8 mouse cellular contexts compared by ENCODE assay signal in genomic region chr6:122800640-122801300, GRCm38 (mm10). TPM values are rescaled to one million over a fixed set of nuclear protein-coding genes. Genes with fewer than 3 reads are reported as not detected.
A peak's percentile ranks its signal among the peaks of the same experiment; 100 is the strongest.
DNase-seq lines count a peak whose midpoint lies in the region; ATAC-seq and TF ChIP-seq lines count a peak whose summit lies in the region.

No protein-coding gene starts in this region.

- intact Hi-C loops in left cerebral cortex, postnatal 25 days (cut with DNase I) = loop anchor here (1.0 to 5.0 kb wide), 4 partner anchors 10 to 72 kb away; partner anchors contain the start of gene Necap1
- intact Hi-C loops in left cerebral cortex, postnatal 10 days (cut with DNase I) = loop anchor here (5.0 kb wide), 1 partner anchor 58 kb away; no protein-coding TSS in a partner anchor

- H3K36me3 ChIP-seq in forebrain, postnatal 0 days (ENCODE audit: insufficient read depth) = no peaks in the 10 kb centered on the region
- H3K36me3 ChIP-seq in liver, embryonic 15.5 days (replicated peaks) = peaks cover 3% of the 10 kb centered on the region; the same call in 1 of the 2 replicates
- no peaks in the 10 kb centered on the region for H3K36me3 ChIP-seq in stomach, embryonic 15.5 days

- peaks cover 5% of the 10 kb centered on the region; the same call in 1 of the 2 replicates for H3K4me1 ChIP-seq in forebrain, postnatal 0 days (ENCODE audit: insufficient read depth)
- H3K4me1 ChIP-seq in liver, embryonic 15.5 days (replicated peaks) = peaks cover 39% of the 10 kb centered on the region
- 0 out of 2 replicates have a peak, but pooled peaks cover 8% of the 10 kb centered on the region for H3K4me1 ChIP-seq in stomach, embryonic 15.5 days

- peak overlapping the region; percentile 95 for H3K4me2 ChIP-seq in forebrain, postnatal 0 days (ENCODE audit: low read depth)
- H3K4me2 ChIP-seq in liver, embryonic 15.5 days = peak overlapping the region; percentile 99
- peak overlapping the region; percentile 99 for H3K4me2 ChIP-seq in stomach, embryonic 15.5 days

- DNase-seq in left cerebral cortex, postnatal 25 days (ENCODE audit: low spot score in 2 of 2) = peak; percentile 70 to 84
- DNase-seq in left cerebral cortex, postnatal 10 days (ENCODE audit: extremely low spot score in 1 of 2, low spot score in 2 of 2) = no peak
- peak; percentile 53 for DNase-seq in forebrain, postnatal 0 days
- no peak for DNase-seq in adrenal gland, adult 18-20 months (ENCODE audit: low spot score in 2 of 2)
- no peak for DNase-seq in retina, postnatal 1 day

- 30% methylated on average over 10 of the region's 10 CpGs for WGBS in forebrain, postnatal 0 days
- 12% methylated on average over 10 of the region's 10 CpGs for WGBS in liver, embryonic 15.5 days (ENCODE audit: insufficient replicate concordance)
- 36% methylated on average over 10 of the region's 10 CpGs for WGBS in stomach, embryonic 15.5 days

- peak overlapping the region; percentile 82; the same call in 1 of the 2 replicates for H3K27ac ChIP-seq in forebrain, postnatal 0 days (ENCODE audit: low read depth, low read length)
- peak overlapping the region; percentile 85 for H3K27ac ChIP-seq in liver, embryonic 15.5 days (replicated peaks)
- H3K27ac ChIP-seq in stomach, embryonic 15.5 days = no peak overlapping the region

- peak overlapping the region; percentile 49 for H3K4me3 ChIP-seq in forebrain, postnatal 0 days (ENCODE audit: low read depth, low read length)
- H3K4me3 ChIP-seq in liver, embryonic 15.5 days (replicated peaks) = peak overlapping the region; percentile 79
- peak overlapping the region; percentile 58 for H3K4me3 ChIP-seq in stomach, embryonic 15.5 days (replicated peaks)

- peak overlapping the region; percentile 72 for H3K9ac ChIP-seq in forebrain, postnatal 0 days
- peak overlapping the region; percentile 90 for H3K9ac ChIP-seq in liver, embryonic 15.5 days
- H3K9ac ChIP-seq in stomach, embryonic 15.5 days = peak overlapping the region; percentile 61; the same call in 1 of the 2 replicates

- H3K9me3 ChIP-seq in forebrain, postnatal 0 days (ENCODE audit: low read length) = no peaks in the 10 kb centered on the region
- no peaks in the 10 kb centered on the region for H3K9me3 ChIP-seq in liver, embryonic 15.5 days (replicated peaks)
- H3K9me3 ChIP-seq in stomach, embryonic 15.5 days = no peaks in the 10 kb centered on the region

- no peaks in the 10 kb centered on the region for H3K27me3 ChIP-seq in forebrain, postnatal 0 days (ENCODE audit: insufficient read depth, low read length)
- no peaks in the 10 kb centered on the region for H3K27me3 ChIP-seq in liver, embryonic 15.5 days
- no peaks in the 10 kb centered on the region for H3K27me3 ChIP-seq in stomach, embryonic 15.5 days (replicated peaks)

- no peak for TF ChIP-seq CTCF in forebrain, postnatal 0 days (IDR thresholded peaks at IDR 0.05; ENCODE audit: low read depth)

- ATAC-seq in common myeloid progenitor, adult 5-6 weeks (replicated peaks; ENCODE audit: low read depth, poor library complexity, severe bottlenecking) = peak; percentile 34
- 0 out of 2 replicates have a peak, but pooled peaks have one; percentile 8 for ATAC-seq in forebrain, postnatal 0 days
- ATAC-seq in liver, embryonic 15.5 days (ENCODE audit: insufficient read depth) = peak; percentile 19
- no peak for ATAC-seq in stomach, embryonic 15.5 days (ENCODE audit: insufficient read depth, low FRiP score, low read depth)

RNA-seq across cellular contexts. Expression of gene Slc2a3, which starts 0.7 kb away (rescaled TPM):
- total RNA-seq in left cerebral cortex, postnatal 25 days (2021) = 100 to 1,000 TPM; 142 to 156 TPM
- total RNA-seq in left cerebral cortex, postnatal 10 days (2021) = 100 to 1,000 TPM; 127 to 133 TPM
- 21.6 and 24.4 TPM in 2 replicates for total RNA-seq in common myeloid progenitor, adult 5-6 weeks (2017)
- total RNA-seq in forebrain, postnatal 0 days (2014; rRNA removed) = 68.9 and 78.2 TPM in 2 replicates
- polyA plus RNA-seq in forebrain, postnatal 0 days (2015; fragmentation: Nextera tagmentation; extraction: Ambion mirVana) = 27.3 and 41.6 TPM in 2 replicates
- polyA plus RNA-seq in liver, embryonic 15.5 days (2015; fragmentation: Nextera tagmentation; extraction: Ambion mirVana) = 11.8 and 13.8 TPM in 2 replicates
- polyA plus RNA-seq in stomach, embryonic 15.5 days (2015; fragmentation: Nextera tagmentation; extraction: Ambion mirVana) = 11.0 and 11.9 TPM in 2 replicates
- total RNA-seq in adrenal gland, adult 18-20 months (2021) = 10 to 100 TPM in 1 of 2 experiments, 1 to 10 TPM in 1; 8.1 to 10.3 TPM

RNA-seq across cellular contexts. Expression of gene Foxj2, which starts 18.9 kb away (rescaled TPM):
- total RNA-seq in left cerebral cortex, postnatal 25 days (2021) = 10 to 100 TPM; 27.1 to 28.6 TPM
- 10 to 100 TPM; 26.7 to 30.3 TPM for total RNA-seq in left cerebral cortex, postnatal 10 days (2021)
- total RNA-seq in common myeloid progenitor, adult 5-6 weeks (2017) = 6.4 and 6.7 TPM in 2 replicates
- 16.3 and 23.4 TPM in 2 replicates for total RNA-seq in forebrain, postnatal 0 days (2014; rRNA removed)
- 6.7 and 8.1 TPM in 2 replicates for polyA plus RNA-seq in forebrain, postnatal 0 days (2015; fragmentation: Nextera tagmentation; extraction: Ambion mirVana)
- polyA plus RNA-seq in liver, embryonic 15.5 days (2015; fragmentation: Nextera tagmentation; extraction: Ambion mirVana) = 1.3 and 1.5 TPM in 2 replicates
- 5.2 and 5.8 TPM in 2 replicates for polyA plus RNA-seq in stomach, embryonic 15.5 days (2015; fragmentation: Nextera tagmentation; extraction: Ambion mirVana)
- 10 to 100 TPM; 17.1 TPM for total RNA-seq in adrenal gland, adult 18-20 months (2021)

RNA-seq across cellular contexts. Expression of gene C3ar1, which starts 55.2 kb away (rescaled TPM):
- under 1 TPM; 0.60 to 0.66 TPM for total RNA-seq in left cerebral cortex, postnatal 25 days (2021)
- under 1 TPM; 0.89 to 0.97 TPM for total RNA-seq in left cerebral cortex, postnatal 10 days (2021)
- not detected in 2 replicates for total RNA-seq in common myeloid progenitor, adult 5-6 weeks (2017)
- total RNA-seq in forebrain, postnatal 0 days (2014; rRNA removed) = 1.5 and 2.3 TPM in 2 replicates
- 1.7 and 1.8 TPM in 2 replicates for polyA plus RNA-seq in forebrain, postnatal 0 days (2015; fragmentation: Nextera tagmentation; extraction: Ambion mirVana)
- polyA plus RNA-seq in liver, embryonic 15.5 days (2015; fragmentation: Nextera tagmentation; extraction: Ambion mirVana) = 1.0 TPM in 2 replicates
- 2.6 and 3.3 TPM in 2 replicates for polyA plus RNA-seq in stomach, embryonic 15.5 days (2015; fragmentation: Nextera tagmentation; extraction: Ambion mirVana)
- 1 to 10 TPM; 2.4 to 5.5 TPM for total RNA-seq in adrenal gland, adult 18-20 months (2021)

Comparison
In these comparisons a context has a peak if more than half of its experiments do, and no peak if none do; other contexts are left out.
1. DNase-seq: peak in left cerebral cortex, postnatal 25 days (2 of 2) and forebrain, postnatal 0 days (single experiment); none in left cerebral cortex, postnatal 10 days (0 of 2), adrenal gland, adult 18-20 months (0 of 2) and retina, postnatal 1 day (single experiment).
2. Peak in every context shown above with its lines, with median percentiles within 50 percentile points of each other: H3K4me2 ChIP-seq, H3K4me3 ChIP-seq and H3K9ac ChIP-seq.